Mouse (Mus musculus) hindbrain, embryonic 11.5 days (tissue): ENCODE measurements at regions not wholly inside any gene's neighbourhood (a gene's known extent, or its start where the extent isn't known, plus 50 kb on each side); places are given as distances from the start of the nearest gene placed in this dataset.

Experiments
- ATAC-seq: fragments of 200-750 bp; cut with Nextera tagmentation; 2 replicates; pipeline ENCODE4 v1.8.0; 2017; ENCODE audit warnings: mild to moderate bottlenecking, moderate TSS enrichment, moderate library complexity; ENCODE audit not compliant: low FRiP score
- DNase-seq: peaks from one replicate; pipeline ENCODE4 v3.0.0-alpha.2; 2015; ENCODE audit warnings: low spot score
- H3K27ac ChIP-seq: fragments of 300-500 bp; sonication (generic); 2 replicates; pipeline ENCODE4 v1.5.1; 2014; ENCODE audit warnings: mild to moderate bottlenecking, low read depth, low read length
- H3K27me3 ChIP-seq: fragments of 300-500 bp; sonication (generic); 2 replicates; pipeline ENCODE4 v1.6.1; 2014; ENCODE audit warnings: mild to moderate bottlenecking, low read length, moderate library complexity, mixed read lengths; ENCODE audit not compliant: control insufficient read depth, insufficient read depth
- H3K36me3 ChIP-seq: fragments of 300-500 bp; sonication (generic); 2 replicates; pipeline ENCODE4 v1.6.1; 2014; ENCODE audit warnings: mild to moderate bottlenecking, low read length, moderate library complexity, mixed read lengths; ENCODE audit not compliant: control insufficient read depth, insufficient read depth
- H3K4me1 ChIP-seq: fragments of 300-500 bp; sonication (generic); replicated peaks from 2 replicates; pipeline ENCODE4 v1.6.1; 2014; ENCODE audit warnings: low read length, mixed read lengths; ENCODE audit not compliant: control insufficient read depth, insufficient read depth
- H3K4me2 ChIP-seq: fragments of 300-500 bp; sonication (generic); replicated peaks from 2 replicates; pipeline ENCODE4 v1.6.1; 2014; ENCODE audit warnings: mild to moderate bottlenecking, low read depth, low read length
- H3K4me3 ChIP-seq: fragments of 300-500 bp; sonication (generic); 2 replicates; pipeline ENCODE4 v1.5.1; 2014; ENCODE audit warnings: low read depth, low read length
- H3K9ac ChIP-seq: fragments of 300-500 bp; sonication (generic); 2 replicates; pipeline ENCODE4 v1.6.1; 2014; ENCODE audit warnings: low read depth, low read length
- H3K9me3 ChIP-seq: fragments of 300-500 bp; sonication (generic); 2 replicates; pipeline ENCODE4 v1.6.1; 2016; ENCODE audit warnings: low read length; ENCODE audit not compliant: control insufficient read depth
- WGBS: fragments of 180-500 bp; shearing (Covaris S2); extraction: QIAGEN DNeasy Blood & Tissue Kit; methylation state at CpG from one replicate; pipeline ENCODE4 v1.1.7; 2014; 5-methylcytosine and 5-hydroxymethylcytosine counted together

DNA sequence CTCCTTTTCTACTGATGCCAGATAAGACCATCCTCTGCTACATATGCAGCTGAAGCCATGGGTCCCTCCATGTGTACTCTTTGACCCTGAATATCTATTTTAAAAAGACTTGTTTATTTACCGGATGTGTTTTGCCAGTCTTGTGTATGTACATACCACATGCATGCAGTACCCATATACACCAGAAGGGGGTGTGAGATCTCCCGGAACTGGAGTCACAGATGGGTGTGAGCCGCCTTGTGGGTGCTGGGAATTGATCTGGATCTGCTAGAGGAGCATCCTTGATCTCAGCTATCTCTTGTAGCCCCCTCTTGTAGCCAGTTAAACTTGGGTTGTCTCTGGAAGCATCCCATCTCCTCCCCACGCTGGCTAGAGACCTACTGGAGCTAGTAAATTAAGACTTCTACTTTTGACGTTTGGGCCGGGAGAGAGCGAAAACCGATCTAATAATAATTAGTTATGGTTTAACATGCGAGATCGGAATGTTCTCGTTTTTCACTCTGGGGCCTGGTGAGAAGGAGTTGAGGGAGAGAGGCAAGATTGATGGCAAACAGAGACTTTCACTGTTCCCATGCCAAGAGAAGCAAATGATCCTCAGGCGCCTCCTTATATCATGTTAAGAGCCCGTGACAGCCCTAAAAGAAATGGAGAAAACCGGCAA is 77.6 kb downstream of the Gas1 start:
- H3K9me3 ChIP-seq = no peaks in the 10 kb centered on the region
- H3K4me2 ChIP-seq = no peak overlapping the region
- no peaks in the 10 kb centered on the region for H3K27me3 ChIP-seq
- no peak overlapping the region for H3K27ac ChIP-seq
- DNase-seq (no peak), ATAC-seq (no peak)
- 78% methylated on average over 14 of the region's 14 CpGs for WGBS
- H3K36me3 ChIP-seq = no peaks in the 10 kb centered on the region
- H3K4me3 ChIP-seq = no peak overlapping the region
- H3K4me1 ChIP-seq = no peaks in the 10 kb centered on the region
- no peak overlapping the region for H3K9ac ChIP-seq

DNA sequence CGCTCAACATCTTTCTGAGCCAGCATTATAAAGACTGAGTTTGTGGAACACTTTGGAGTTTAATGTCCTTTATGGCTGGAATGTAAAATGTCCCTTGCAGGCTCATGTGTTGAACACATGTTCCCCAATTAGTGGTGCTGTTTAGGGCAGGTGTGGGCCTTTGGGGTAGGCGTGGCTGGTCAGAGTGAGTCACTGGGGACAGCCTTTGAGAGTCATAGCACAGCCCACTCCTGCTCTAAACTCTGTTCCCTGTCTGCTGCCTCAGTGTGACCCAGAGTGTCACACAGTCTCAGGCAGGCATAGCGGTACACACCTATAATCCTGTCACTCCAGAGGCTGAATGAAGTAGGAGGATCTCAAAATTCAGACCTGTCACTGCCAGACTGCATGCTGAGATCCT is 78.8 kb downstream of the Gas1 start:
- no peaks in the 10 kb centered on the region for H3K4me1 ChIP-seq
- no peaks in the 10 kb centered on the region for H3K36me3 ChIP-seq
- no peak overlapping the region for H3K4me3 ChIP-seq
- no peak for DNase-seq
- 89% methylated on average over 3 of the region's 3 CpGs for WGBS
- no peak for ATAC-seq
- no peak overlapping the region for H3K27ac ChIP-seq
- no peaks in the 10 kb centered on the region for H3K9me3 ChIP-seq
- H3K9ac ChIP-seq = no peak overlapping the region
- no peak overlapping the region for H3K4me2 ChIP-seq
- no peaks in the 10 kb centered on the region for H3K27me3 ChIP-seq

DNA sequence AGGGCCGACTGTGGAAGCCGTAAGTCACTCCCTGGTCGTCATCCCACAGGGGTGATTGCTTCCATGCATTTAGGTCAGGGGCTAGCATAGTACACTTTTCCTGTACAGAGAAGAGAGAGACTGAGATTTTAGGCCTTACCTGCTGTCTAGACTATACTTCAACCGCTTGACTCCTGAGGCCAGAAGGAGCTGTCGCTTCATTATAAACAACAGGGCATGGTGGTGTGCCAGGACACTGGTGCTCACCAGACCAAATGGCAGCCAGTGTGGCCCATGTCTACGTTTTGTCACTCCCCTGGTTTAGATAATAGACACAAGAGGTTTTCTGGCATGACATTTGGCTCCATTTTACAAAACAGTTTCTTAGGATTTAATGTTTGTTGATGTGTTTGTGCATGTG is 79.4 kb downstream of the Gas1 start:
- Histone ChIP-seq H3K9ac (no peak overlapping the region), H3K4me2 (no peak overlapping the region), H3K4me3 (no peak overlapping the region), H3K9me3 (no peaks in the 10 kb centered on the region), H3K36me3 (no peaks in the 10 kb centered on the region), H3K27ac (no peak overlapping the region), H3K27me3 (no peaks in the 10 kb centered on the region), H3K4me1 (no peaks in the 10 kb centered on the region)
- no peak for ATAC-seq
- DNase-seq = no peak
- 81% methylated on average over 6 of the region's 6 CpGs for WGBS

DNA sequence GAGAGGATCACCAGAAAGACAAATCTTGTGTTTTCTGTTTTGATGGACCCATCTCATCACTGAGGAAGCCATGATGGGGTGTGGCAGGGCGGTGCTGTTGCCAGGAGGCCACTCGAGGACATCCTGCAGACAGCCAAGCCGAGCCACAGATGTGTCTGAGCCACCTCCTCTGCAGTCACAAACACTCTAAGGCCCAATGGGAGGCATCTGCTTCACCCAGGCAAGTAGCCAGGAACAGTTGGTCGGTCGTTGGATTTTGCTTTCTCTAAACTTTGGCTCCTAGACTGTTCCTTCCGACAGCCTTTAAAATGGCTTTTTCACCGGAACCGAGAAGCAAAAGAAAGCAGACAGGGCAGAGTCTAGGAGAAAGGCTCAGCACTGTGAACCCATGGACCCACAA is 90.5 kb downstream of the Gas1 start:
- H3K4me1 ChIP-seq = no peaks in the 10 kb centered on the region; the same call in 1 of the 2 replicates
- no peak overlapping the region for H3K9ac ChIP-seq
- H3K4me2 ChIP-seq = no peak overlapping the region
- no peak overlapping the region for H3K27ac ChIP-seq
- 93% methylated on average over 8 of the region's 8 CpGs for WGBS
- no peaks in the 10 kb centered on the region for H3K9me3 ChIP-seq
- no peaks in the 10 kb centered on the region for H3K36me3 ChIP-seq
- peaks cover 2% of the 10 kb centered on the region; the same call in 1 of the 2 replicates for H3K27me3 ChIP-seq
- ATAC-seq (no peak), DNase-seq (no peak)
- H3K4me3 ChIP-seq = no peak overlapping the region

DNA sequence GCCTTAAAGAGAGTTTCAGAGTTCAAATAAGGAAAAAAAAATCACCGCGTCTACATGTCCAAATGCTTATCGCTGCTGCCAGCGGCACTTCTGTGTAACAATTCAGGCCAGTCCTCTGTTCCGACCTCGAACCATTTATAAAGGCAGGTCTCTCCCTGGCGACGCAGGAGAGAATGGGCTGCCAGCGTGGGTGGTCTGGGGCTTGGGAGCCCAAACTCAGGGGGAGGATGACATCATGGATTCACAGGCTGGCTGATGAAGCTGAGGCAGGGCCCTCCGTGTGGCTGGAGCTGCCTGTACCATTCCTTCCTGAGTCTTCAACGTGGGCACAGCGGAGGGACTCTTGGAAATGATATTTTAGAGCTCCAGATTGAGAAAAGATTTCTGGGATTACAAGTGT is 92.2 kb downstream of the Gas1 start:
- WGBS = 15% methylated on average over 12 of the region's 12 CpGs
- no peak overlapping the region for H3K27ac ChIP-seq
- ATAC-seq = peak; percentile 78; the same call in 1 of the 2 replicates

DNA sequence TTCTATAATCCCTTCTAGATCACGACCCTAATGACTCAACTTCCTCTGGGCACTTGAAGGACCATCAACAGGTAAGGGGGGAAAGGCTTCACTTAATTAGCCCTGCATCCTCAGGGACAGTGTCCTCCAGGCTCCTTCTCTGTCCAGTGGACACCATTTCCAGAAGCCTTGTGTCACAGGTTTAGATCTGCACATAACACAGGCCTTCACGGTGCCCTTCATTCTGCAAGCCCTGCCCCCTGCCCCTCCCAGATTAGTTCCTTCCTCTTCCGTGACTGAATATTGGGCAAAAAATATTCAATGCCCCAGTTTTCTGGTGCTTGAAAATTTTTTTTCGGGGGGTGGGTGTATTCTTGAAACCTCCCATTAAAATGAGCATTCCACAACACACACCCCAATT is 92.9 kb downstream of the Gas1 start:
- H3K9me3 ChIP-seq = no peaks in the 10 kb centered on the region
- ATAC-seq = no peak
- H3K27me3 ChIP-seq = peaks cover 2% of the 10 kb centered on the region; the same call in 1 of the 2 replicates
- no peak overlapping the region for H3K27ac ChIP-seq
- H3K36me3 ChIP-seq = no peaks in the 10 kb centered on the region
- H3K9ac ChIP-seq = no peak overlapping the region
- no peak overlapping the region for H3K4me2 ChIP-seq
- H3K4me1 ChIP-seq = no peaks in the 10 kb centered on the region; the same call in 1 of the 2 replicates
- 68% methylated on average over 4 of the region's 4 CpGs for WGBS
- H3K4me3 ChIP-seq = no peak overlapping the region
- no peak for DNase-seq

More for the DNA sequence above, 92.2 kb downstream of the Gas1 start:
- H3K4me2 ChIP-seq = peak overlapping the region; percentile 18; the same call in 1 of the 2 replicates
- H3K9ac ChIP-seq = peak overlapping the region; percentile 21; the same call in 1 of the 2 replicates
- peaks cover 2% of the 10 kb centered on the region; the same call in 1 of the 2 replicates for H3K27me3 ChIP-seq
- peak; percentile 83 for DNase-seq
- no peaks in the 10 kb centered on the region for H3K36me3 ChIP-seq
- H3K4me3 ChIP-seq = no peak overlapping the region
- no peaks in the 10 kb centered on the region; the same call in 1 of the 2 replicates for H3K4me1 ChIP-seq
- H3K9me3 ChIP-seq = no peaks in the 10 kb centered on the region

DNA sequence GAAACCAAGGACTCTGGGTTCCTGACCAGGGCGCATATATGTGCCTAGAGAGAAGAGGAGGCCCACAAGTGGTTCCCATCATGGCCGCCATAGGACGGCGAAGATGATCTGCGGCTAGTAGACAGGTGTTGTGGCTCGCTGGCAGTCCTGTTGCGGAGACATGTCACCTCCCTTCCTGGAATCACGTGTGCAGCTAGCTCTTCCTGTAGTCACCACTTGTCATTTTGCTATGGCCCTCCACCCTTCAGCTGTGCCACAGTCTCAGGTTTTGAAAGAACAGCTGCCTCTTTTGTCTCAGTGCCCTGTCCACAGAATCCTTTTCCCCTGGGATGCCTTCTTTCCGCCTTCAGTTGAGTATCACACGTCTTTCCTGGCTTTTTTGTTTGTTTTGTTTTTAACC is 97.1 kb downstream of the Gas1 start:
- Histone ChIP-seq H3K4me3 (no peak overlapping the region), H3K9ac (no peak overlapping the region), H3K27ac (no peak overlapping the region), H3K4me1 (no peaks in the 10 kb centered on the region; the same call in 1 of the 2 replicates), H3K9me3 (no peaks in the 10 kb centered on the region), H3K36me3 (no peaks in the 10 kb centered on the region), H3K4me2 (no peak overlapping the region), H3K27me3 (no peaks in the 10 kb centered on the region)
- no peak for DNase-seq
- 86% methylated on average over 10 of the region's 10 CpGs for WGBS
- ATAC-seq = no peak

DNA sequence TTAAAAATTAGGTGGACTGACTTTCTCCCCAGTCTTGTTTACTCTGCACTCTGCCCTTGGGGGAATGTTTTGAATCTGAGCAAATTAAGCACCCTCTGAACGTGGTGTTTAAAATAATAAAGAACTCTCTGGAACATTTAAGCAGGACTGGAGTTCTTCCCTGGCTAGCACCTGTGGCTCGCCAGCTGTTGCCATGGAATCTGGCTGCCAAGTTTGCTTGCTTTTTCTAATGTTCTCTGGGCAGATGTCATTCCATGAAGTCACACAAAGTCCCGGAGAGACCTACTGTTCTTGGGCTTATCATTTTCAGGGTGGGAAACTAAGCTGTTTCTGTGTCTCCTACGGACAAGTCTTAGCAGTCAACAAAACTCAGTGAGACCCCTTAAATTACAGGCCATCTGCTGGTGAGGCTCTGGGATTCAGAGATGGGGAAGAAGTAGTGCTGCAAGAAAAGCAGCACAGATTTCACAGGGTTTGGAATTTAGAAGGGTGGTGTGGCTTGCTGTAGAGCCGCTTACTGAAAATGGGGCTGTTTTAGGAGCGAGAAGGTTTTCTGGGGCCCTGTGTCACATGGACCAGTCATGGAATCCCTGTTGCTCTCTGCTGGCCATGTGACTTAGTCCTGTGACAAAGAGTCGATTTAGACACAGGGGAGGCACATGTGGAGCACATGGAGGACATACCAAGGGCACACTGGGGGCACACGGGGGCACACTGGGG is 98.7 kb downstream of the Gas1 start:
- ATAC-seq (no peak), DNase-seq (no peak)
- Histone ChIP-seq H3K4me1 (no peaks in the 10 kb centered on the region), H3K9me3 (no peaks in the 10 kb centered on the region), H3K4me3 (no peak overlapping the region), H3K4me2 (no peak overlapping the region), H3K27ac (no peak overlapping the region), H3K27me3 (no peaks in the 10 kb centered on the region), H3K36me3 (no peaks in the 10 kb centered on the region), H3K9ac (no peak overlapping the region)
- WGBS = 82% methylated on average over 8 of the region's 8 CpGs
